Mouse (Mus musculus): ENCODE data around the gene Abhd15. TPM values are rescaled to one million over a fixed set of nuclear protein-coding genes. Genes with fewer than 3 reads are reported as not detected.

Abhd15 gene
- polyA plus RNA-seq (2014; fragmentation: Illumina TruSeq; extraction: RNeasy Lipid Tissue Mini Kit (QIAGEN cat#74804); ENCODE audit: low read depth, low replicate concordance), result 0.16 TPM

DNA sequence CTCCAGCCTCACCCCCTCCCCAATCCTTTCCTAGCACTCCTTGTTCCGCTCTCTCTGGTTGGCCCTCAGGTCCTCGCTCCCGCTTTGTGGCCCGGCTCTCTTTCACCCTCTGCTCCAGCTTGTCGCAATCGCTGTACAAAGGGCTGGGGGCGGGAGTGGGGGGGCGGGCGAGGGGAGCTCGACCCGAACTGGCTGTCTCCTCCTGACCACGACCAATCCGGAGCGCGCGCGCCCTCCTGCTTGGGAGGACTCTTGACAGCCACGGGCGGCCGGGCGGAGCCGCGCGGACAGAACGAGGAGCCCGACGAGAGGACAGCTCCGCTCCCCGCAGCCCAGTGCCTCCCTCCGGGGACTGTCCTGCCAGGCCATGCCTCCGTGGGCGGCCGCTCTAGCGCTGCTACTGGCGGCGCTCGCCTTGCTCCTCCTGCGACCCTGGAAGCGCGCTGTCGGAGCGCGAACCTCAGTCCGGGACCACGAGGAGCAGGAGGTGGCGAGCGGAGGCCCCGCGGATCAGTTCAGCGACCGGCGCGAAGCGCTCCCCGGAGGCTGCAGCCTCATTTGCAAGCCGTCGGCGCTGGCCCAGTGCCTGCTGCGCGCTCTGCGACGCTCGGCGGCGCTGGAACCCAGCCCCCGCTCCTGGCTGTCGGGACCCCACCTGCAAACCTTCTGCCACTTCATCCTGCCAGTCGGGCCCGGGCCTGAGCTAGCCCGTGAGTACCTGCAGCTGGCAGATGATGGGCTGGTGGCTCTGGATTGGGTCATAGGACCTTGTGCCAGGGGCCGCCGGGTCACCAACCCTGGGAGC lies at the start of gene Abhd15:
Gene Abhd15, plus strand, starts transcription at position 290 of the 805 bp plus-strand sequence.

DNA sequence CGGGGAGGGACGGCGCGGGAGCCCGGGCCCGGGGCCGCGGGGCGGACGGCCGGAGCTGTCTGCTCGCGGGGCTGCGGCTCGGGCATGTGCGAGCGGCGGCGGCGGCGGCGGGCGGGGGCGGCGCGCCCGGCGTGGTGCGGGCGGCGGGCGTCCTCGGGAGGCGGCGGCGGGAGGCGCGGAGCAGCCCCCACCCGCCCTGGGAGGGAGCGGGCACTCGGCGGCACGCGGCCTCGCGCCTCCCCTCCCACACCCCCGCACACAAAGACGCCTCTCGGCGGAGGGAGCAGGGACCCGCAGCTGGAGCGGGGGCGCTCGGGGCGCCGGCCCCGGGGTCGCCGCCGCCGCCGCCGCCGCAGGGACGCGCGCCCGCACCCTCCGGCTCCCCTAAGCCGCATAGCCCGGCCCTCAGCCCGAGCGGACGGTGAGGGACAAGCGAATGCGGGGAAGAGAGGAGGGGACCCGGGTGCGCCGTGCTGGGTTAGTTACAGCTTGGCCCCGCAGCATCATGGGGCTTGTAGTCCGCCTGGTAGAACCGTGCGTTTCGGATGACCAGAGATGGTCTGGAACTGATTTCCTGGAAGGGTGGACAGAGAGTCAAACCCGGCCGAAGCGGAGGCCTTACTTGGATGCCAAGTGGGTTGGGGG lies 25.2 kb upstream of the Abhd15 start, which contains the start of gene Ankrd13b:
Gene Ankrd13b, minus strand, starts transcription at position 88 of the 645 bp plus-strand sequence.

DNA sequence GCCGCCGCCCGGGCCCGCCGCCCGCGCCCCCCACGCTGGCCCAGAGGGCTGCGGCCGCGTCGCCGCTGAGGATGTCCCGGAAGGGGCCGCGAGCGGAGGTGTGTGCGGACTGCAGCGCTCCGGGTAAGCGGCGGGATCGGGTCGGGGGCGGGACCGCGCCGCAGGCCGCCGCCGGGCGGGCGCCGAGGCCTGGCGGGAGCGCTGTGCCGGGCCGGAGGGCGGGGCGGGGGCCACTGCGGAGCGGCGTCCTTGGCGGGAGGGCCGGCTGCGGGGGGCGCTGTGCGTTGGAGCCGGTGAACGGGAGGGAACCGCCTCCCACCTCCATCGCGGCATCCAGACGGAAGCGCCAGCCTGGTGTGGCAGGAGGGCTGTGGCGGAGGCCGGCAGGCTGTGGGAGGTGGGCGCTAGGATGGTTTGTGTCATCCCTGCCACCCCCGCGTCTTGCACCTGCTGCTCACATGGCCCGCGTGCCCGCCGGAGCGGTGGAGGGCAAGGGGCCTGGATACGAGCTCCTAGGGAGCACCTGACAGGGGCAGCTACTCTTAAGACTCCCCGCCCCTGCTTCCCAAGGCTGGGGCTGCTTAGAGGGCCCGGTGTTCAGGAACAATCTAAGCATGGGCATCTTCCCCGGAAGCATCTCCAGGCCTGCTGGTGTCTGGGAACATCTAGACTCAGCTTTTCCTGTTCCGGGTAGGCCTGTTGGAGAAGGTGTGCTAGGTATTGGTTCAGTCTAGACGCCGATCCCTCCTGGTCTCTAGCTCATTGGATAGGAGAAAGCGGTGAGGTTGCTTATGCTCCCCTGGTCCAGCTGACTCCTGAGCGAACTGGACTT lies 21.2 kb upstream of the Abhd15 start, which contains the start of gene Git1:
Gene Git1, plus strand, starts transcription at position 51 of the 832 bp plus-strand sequence.

DNA sequence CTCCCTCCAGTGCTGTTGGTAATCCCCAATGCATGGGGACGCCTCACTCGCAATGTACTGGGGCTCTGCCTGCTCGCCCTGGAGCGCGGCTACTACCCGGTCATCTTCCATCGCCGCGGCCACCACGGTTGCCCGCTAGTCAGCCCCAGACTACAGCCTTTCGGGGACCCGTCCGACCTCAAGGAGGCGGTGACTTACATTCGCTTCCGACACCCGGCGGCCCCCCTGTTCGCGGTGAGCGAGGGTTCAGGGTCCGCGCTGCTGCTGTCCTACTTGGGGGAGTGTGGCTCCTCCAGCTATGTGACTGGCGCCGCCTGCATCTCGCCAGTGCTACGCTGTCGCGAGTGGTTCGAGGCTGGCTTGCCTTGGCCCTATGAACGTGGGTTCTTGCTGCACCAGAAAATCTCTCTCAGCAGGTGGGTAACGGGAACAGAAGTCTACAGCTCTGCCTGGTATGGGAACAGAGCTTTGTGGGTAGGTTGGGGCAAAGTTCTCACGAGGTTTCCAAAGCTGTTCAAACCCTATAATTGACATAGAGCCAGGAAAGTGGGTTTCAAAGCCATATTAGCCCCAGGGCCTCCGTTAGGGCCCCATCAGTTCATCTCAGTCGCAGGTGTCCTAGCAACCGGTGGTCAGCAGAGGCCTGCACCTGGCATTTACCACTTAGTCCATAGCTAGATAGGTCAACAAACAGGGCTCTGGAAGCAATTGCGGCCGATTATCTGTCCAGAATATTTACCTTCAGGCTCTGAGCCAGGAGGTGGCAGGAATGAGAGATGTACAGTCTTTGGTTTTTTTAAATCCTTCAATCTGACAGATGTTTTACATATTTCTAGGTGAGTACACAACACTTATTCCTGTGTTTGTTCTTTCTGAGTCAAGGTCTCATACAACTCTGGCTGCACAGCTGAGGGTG lies 974 bp downstream of the Abhd15 start, which contains the start of gene Trp53i13:
Gene Trp53i13, minus strand, starts transcription at position 344 of the 916 bp plus-strand sequence.

DNA sequence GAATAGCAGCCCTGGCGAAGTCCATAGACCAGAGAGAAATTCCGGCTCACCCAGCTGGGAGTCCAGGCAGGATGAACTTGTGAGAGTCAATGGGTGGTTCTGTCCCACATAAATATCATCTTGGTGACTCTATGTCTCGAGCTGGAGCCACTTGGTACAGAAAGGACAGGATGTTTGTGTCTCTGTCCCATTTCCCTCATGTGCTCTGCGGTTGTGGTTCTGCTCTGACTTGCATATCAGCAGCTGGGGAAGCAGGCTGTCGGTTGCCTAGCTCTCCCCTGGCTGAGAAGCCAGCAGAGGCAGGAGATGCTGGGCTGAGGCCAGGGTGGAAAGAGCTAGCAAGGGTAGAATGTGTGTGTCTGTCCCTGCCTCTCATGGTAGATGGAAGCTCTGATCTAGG lies 4.1 kb downstream of the Abhd15 start, which contains the start of gene Gm10392:
Gene Gm10392, minus strand, starts transcription at position 156 of the 400 bp plus-strand sequence.

Other genes with a start within 250 kb of the Abhd15 start
- 0.36 TPM for gene Coro6, start 52.7 kb upstream of the Abhd15 start, polyA plus RNA-seq (2014; fragmentation: Illumina TruSeq; extraction: RNeasy Lipid Tissue Mini Kit (QIAGEN cat#74804); ENCODE audit: low read depth, low replicate concordance)
- 0.20 TPM for gene Ankrd13b, start 25.4 kb upstream of the Abhd15 start, polyA plus RNA-seq (2014; fragmentation: Illumina TruSeq; extraction: RNeasy Lipid Tissue Mini Kit (QIAGEN cat#74804); ENCODE audit: low read depth, low replicate concordance)
- 0.40 TPM for gene Git1, start 21.6 kb upstream of the Abhd15 start, polyA plus RNA-seq (2014; fragmentation: Illumina TruSeq; extraction: RNeasy Lipid Tissue Mini Kit (QIAGEN cat#74804); ENCODE audit: low read depth, low replicate concordance)
- gene Trp53i13, start 859 bp downstream of the Abhd15 start, polyA plus RNA-seq (2014; fragmentation: Illumina TruSeq; extraction: RNeasy Lipid Tissue Mini Kit (QIAGEN cat#74804); ENCODE audit: low read depth, low replicate concordance), result not detected
- gene Gm10392, start 4.1 kb downstream of the Abhd15 start, polyA plus RNA-seq (2014; fragmentation: Illumina TruSeq; extraction: RNeasy Lipid Tissue Mini Kit (QIAGEN cat#74804); ENCODE audit: low read depth, low replicate concordance), result not detected
- 57.1 TPM for gene Taok1, start 92.7 kb downstream of the Abhd15 start, polyA plus RNA-seq (2014; fragmentation: Illumina TruSeq; extraction: RNeasy Lipid Tissue Mini Kit (QIAGEN cat#74804); ENCODE audit: low read depth, low replicate concordance)
- 70.6 TPM for gene Nufip2, start 171.0 kb downstream of the Abhd15 start, polyA plus RNA-seq (2014; fragmentation: Illumina TruSeq; extraction: RNeasy Lipid Tissue Mini Kit (QIAGEN cat#74804); ENCODE audit: low read depth, low replicate concordance)
- gene Cryba1, start 210.2 kb downstream of the Abhd15 start, polyA plus RNA-seq (2014; fragmentation: Illumina TruSeq; extraction: RNeasy Lipid Tissue Mini Kit (QIAGEN cat#74804); ENCODE audit: low read depth, low replicate concordance), result not detected
- 33.1 TPM for gene Myo18a, start 248.1 kb downstream of the Abhd15 start, polyA plus RNA-seq (2014; fragmentation: Illumina TruSeq; extraction: RNeasy Lipid Tissue Mini Kit (QIAGEN cat#74804); ENCODE audit: low read depth, low replicate concordance)

All from kidney, adult 10 weeks (tissue).